Mouse (Mus musculus) adrenal gland, postnatal 36 days (tissue): ENCODE measurements around the gene Cubn. TPM values are rescaled to one million over a fixed set of nuclear protein-coding genes. Genes with fewer than 3 reads are reported as not detected.

Experiments
- DNase-seq, 2 experiments: peaks; one replicate each; pipeline ENCODE4 v3.0.0; 2021; ENCODE audit warnings: mixed read lengths in 1 of 2
- total RNA-seq, 2 experiments: library from RNA; stranded (reverse); gene quantifications; 2 replicates each; pipeline ENCODE4 v1.2.3; 2021

Gene Cubn
- total RNA-seq, 2 experiments from 2014 or later: 0.26 to 0.33 TPM

GRCm38 (mm10) chr2:13352775-13353174 is 138.8 kb downstream of the Cubn start:
- no peak for DNase-seq

DNA sequence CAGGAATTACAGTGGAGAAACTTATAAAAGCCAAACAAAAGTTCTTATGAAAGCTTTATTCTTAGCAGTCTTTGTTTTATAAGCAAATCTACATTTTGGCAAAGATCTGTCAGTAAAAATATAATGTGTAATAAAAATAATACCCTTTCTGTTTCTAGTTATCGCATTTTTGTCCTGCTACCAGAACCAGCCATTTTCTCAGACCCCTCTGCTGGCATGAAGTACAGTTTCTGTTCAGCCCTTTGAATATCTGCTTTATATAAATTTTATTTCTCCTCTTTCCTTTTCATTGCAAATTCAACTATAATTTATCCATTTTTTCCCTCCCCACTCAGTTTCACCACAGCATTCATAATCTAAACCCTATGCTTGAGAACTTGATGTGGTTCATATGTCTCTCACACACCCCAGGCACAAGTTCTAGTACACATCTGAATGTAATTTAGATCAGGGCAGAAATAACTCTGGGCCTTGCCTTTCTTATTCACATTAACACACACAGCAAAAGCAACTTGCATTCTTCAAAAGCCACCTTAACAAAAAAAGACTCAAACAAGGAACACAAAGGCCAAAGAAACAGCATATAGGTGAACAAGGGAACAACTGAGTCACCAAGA is 139.4 kb downstream of the Cubn start:
- DNase-seq: no peak

DNA sequence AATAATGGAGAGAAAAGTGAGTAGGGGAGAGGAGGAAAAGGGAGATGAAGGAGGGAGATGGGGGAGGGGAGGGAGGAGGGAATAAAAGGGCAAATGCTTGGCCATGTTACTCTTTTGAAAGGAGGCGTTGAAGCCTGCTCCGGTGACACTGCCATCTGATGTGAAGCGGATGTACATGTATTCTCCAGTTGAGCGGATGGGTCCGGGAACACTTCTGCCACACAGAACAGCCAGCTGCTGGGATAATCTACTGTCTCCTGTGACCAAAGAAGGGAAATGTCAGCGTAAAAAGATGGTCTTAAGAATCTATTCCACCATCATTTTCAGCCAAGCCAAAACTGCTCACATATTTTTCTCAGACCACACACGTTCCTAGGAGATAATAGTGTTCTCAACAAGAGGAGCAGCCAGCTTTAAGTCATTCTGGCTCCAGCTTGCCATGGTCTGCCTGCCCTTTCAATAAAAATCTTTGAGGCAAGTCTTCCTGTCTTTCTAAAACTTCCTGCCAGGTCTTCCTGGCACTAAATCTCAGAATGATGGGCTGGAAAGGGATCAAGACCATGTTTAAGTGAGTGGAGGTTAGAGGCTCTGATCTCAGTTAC is 149.2 kb downstream of the Cubn start:
- DNase-seq: no peak

GRCm38 (mm10) chr2:13335446-13335845 is 156.2 kb downstream of the Cubn start:
- no peak for DNase-seq

DNA sequence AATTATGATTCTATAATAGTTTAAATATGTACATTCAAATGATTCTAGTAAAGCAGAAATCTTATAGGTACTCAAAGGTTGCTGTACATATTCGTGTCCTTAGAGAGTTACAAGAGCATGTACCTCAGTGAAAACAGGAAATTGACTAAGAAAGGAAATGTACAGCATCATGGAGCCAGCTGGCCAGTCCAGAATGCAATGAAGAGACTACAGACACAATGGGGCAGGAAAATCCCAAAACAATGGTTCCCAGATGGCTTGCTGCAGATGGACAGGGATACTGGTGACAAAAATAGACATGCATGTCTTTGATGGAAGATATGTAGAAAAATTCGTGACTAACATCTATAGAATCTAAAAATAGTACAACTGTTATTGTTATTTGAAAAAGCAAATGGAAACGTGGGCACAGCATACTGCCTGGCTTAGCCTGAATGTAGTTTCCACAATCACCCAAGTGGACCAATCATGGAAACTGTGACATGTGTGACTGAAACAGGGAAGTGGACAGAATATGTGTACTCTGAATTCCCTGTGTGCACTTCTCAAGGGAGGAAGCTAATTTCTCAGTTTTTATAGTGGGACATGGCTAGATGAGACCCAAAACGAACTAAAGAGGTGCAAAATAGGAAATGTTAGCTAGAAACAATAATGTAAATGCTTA is 161.7 kb downstream of the Cubn start:
- no peak for DNase-seq

DNA sequence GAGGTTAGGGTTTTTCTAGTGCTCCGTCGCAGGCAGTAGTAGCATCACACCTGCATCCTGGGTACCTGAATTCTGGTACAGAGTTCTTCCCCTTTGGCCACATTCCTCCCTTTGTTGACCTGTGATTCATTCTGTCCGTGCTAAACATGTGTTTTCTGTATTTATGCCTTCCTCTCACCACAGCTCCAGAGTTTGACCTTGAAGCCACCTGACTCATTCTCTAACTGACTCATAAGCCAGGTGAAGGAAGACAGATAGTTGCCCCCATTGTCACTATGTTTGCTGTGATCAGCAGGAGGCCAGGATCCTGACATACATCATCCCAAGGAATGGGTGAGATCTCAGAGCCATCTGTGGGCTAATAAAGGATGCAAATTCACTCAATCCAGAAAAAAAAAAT is 188.2 kb downstream of the Cubn start:
- DNase-seq: no peak

DNA sequence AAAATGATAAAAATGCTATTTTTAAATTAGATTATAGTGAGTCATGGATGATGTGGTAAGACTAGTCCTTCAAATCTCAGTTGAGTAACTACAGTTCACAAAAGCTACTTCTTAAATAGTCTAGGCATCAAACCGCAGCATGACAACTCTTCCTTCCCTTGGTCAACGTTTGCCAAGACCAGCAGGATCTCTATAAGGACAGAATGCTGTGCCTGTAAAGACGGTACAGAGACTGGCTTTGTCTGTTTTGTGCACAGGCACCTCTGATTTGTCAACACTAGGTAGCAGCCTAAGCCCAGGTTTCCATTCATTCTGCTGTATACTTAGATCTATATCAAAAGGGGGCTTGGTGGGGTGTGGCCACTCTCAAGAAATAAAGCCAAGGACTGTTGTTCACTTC is 192.6 kb downstream of the Cubn start:
- DNase-seq: peak; percentile 7 to 25

DNA sequence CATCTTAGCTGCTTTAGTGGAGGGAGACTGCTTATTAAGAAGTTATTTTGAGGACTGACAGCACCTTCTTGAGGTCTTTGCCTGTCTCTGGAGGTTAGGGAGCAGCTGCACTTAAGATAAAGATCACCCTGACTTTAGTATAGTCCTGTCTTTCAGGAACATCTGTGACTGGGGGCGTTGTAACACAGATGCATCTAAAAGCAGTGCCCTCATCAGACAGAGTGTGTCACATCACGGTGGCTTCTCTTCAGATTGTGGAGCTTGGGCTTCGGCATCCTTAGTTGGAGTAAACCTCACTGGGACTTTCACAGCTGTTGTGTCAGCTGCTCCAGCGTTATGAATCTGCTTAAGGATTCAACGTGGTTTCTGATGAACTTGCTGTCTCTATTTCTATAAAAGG is 193.9 kb downstream of the Cubn start:
- DNase-seq: no peak

GRCm38 (mm10) chr2:13290661-13291060 is 201.0 kb downstream of the Cubn start:
- no peak for DNase-seq

GRCm38 (mm10) chr2:13290070-13290469 is 201.5 kb downstream of the Cubn start:
- DNase-seq: no peak

GRCm38 (mm10) chr2:13278114-13278862 is 213.3 kb downstream of the Cubn start:
- DNase-seq: no peak

DNA sequence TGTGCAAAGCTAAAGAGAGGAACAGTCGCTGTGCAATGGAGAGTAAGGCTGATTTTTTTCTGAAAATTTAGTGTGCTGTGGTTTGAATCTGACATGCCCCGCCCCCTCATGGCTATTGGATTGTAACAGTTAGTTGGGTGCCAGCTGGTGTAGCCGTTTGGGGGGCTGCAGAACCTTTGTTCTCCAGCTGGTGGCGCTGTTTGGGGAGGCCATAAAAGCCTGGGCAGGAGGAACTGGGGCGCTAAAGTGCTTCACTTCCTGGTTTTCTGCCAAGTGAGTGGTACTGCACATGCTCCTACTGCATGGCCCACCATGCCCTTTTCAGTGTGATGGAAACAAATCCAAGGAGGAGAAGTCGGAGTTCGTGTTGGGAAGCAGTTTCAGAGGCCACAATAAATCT is 215.7 kb downstream of the Cubn start:
- no peak for DNase-seq

GRCm38 (mm10) chr2:13271165-13271957 is 220.3 kb downstream of the Cubn start, which contains the start of gene Rsu1:
Rsu1 (minus strand) TSS chr2:13271415.
- DNase-seq: peak; percentile 96

GRCm38 (mm10) chr2:13270736-13271135 is 220.9 kb downstream of the Cubn start:
- DNase-seq: peak in 1 of 2 experiments; percentile 2

GRCm38 (mm10) chr2:13268681-13269293 is 222.8 kb downstream of the Cubn start:
- DNase-seq: no peak

DNA sequence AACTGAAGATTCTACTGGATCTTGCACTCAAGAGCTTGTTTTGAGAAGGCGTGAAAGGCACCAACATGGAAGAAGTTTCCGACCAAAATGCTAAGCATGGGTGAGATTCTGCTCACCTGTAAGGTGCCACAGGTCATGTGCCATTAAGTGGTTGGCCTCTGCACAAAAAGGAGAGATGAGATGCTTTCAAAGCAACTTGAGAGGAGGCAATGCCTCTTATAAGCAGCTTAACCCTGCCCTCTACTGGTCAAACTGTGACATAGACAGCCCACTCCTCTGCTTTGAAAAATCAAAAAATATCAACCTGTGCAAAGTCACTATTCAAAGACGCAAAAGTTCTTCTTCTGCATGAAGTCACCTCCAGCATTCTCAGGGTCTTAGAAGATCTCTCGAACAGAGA is 226.7 kb downstream of the Cubn start:
- no peak for DNase-seq

DNA sequence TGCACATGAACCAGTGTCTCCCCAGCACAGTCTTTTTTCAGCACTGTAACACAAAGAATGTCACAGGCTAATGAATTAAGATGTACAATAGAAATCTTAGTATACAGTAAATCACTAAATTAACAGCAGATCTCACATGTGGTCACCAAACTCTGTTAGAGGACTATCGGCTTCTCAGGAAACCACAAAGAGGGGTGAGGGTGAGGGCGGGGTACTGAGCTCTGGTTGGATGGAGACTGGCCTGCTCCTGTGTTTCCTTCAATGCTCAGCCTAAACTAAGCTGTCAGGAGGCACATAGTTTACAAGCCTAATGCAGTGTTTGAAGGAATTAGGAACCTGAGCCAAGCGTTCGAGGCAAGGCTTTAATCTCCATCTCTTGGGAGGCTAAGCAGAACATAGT is 228.5 kb downstream of the Cubn start:
- DNase-seq: no peak

DNA sequence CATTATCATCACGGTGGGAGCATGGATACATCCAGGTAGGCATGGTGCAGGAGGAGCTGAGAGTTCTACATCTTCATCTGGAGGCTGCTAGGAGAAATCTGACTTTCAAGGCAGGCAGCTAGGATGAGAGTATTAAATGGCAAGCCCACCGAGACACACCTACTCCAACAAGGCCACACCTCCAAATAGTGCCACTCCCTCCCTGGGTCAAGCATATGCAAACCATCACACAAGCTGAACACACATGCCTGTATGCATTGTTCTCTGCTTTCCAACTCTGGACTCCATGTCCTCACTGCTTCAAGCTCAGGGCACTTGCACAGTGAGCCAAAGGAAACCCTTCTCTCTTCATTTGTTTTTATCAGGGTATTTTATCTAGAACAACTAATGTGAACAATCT is 233.0 kb downstream of the Cubn start:
- DNase-seq: no peak

GRCm38 (mm10) chr2:13240711-13241110 is 250.9 kb downstream of the Cubn start:
- DNase-seq: no peak

- peak; percentile 25 to 57 for DNase-seq
Measured at GRCm38 (mm10) chr2:13237140-13237901, 254.3 kb downstream of the Cubn start.

- peak; percentile 49 to 66 for DNase-seq
Measured at GRCm38 (mm10) chr2:13235696-13236095, 255.9 kb downstream of the Cubn start.
